Mouse (Mus musculus) left cerebral cortex, postnatal 36 days (tissue): ENCODE data around the gene Cd209d. TPM values are rescaled to one million over a fixed set of nuclear protein-coding genes. Genes with fewer than 3 reads are reported as not detected.
"Not testable (repeated sequence)": the region's sequence is repeated elsewhere in the genome, so short reads cannot be mapped to it uniquely, and the experiment has no call there.

ENCODE experiments used
- DNase-seq, 2 experiments: peaks; one replicate each; pipeline ENCODE4 v3.0.0; 2021 to 2022; ENCODE audit warnings: low spot score in 2 of 2, mixed read lengths in 1 of 2
- intact Hi-C: fragments of 180-260 bp; cut with DNase I; formaldehyde crosslinking; loops from one replicate; pipeline ENCODE4 v1.15.1; 2025
- total RNA-seq, 2 experiments: library from RNA; stranded (reverse); gene quantifications; 2 replicates each; pipeline ENCODE4 v1.2.3; 2021

The Cd209d gene
- not detected for total RNA-seq

GRCm38 (mm10) chr8:3878455-3878854, at the start of gene Cd209d:
Gene Cd209d, minus strand, starts transcription at chr8:3878555.
- intact Hi-C loops: no loop called here
- no peak for DNase-seq

- intact Hi-C loops: no loop called here
Measured at GRCm38 (mm10) chr8:3926744-3927143, 48.4 kb upstream of the Cd209d start, which contains the start of gene Cd209b. Gene Cd209b, minus strand, starts transcription at chr8:3926844.

GRCm38 (mm10) chr8:3876121-3876520, 2.2 kb downstream of the Cd209d start:
- intact Hi-C loops: no loop called here
- DNase-seq: no peak

More at GRCm38 (mm10) chr8:3926744-3927143, 48.4 kb upstream of the Cd209d start, which contains the start of gene Cd209b:
- no peak for DNase-seq

GRCm38 (mm10) chr8:3862736-3863135, 15.6 kb downstream of the Cd209d start:
- DNase-seq, intact Hi-C loops: not testable (repeated sequence)

GRCm38 (mm10) chr8:3854209-3854608, 24.1 kb downstream of the Cd209d start, which contains the start of gene Cd209e:
Gene Cd209e, minus strand, starts transcription at chr8:3854309.
- intact Hi-C loops: no loop called here
- no peak for DNase-seq

Other genes starting within 250 kb of the Cd209d start
- gene Stxbp2, start 247.6 kb downstream of the Cd209d start, total RNA-seq: 10 to 100 TPM; 44.0 to 61.7 TPM
- gene Retn, start 222.8 kb downstream of the Cd209d start, total RNA-seq: 1 to 10 TPM in 1 of 2 experiments, under 1 TPM in 1; 0.49 to 1.4 TPM
- under 1 TPM in 1 of 2 experiments, not detected in 1; 0.61 TPM for gene Mcemp1, start 212.8 kb downstream of the Cd209d start, total RNA-seq
- gene Fcor, start 206.2 kb downstream of the Cd209d start, total RNA-seq: 10 to 100 TPM; 11.3 to 12.0 TPM
- gene Trappc5, start 202.3 kb downstream of the Cd209d start, total RNA-seq: 10 to 100 TPM; 25.5 to 26.8 TPM
- gene Fcer2a, start 184.4 kb downstream of the Cd209d start, total RNA-seq: not detected
- not detected for gene Clec4g, start 157.9 kb downstream of the Cd209d start, total RNA-seq
- gene Cd209a, start 129.6 kb downstream of the Cd209d start, total RNA-seq: under 1 TPM in 1 of 2 experiments, not detected in 1; 0.27 TPM
- not detected for gene Cd209e, start 24.2 kb downstream of the Cd209d start, total RNA-seq
- gene Cd209b, start 48.3 kb upstream of the Cd209d start, total RNA-seq: under 1 TPM; 0.50 to 0.76 TPM
- under 1 TPM in 1 of 2 experiments, not detected in 1; 0.34 TPM for gene Cd209c, start 76.2 kb upstream of the Cd209d start, total RNA-seq
- gene Cd209f, start 227.3 kb upstream of the Cd209d start, total RNA-seq: not detected